Mouse (Mus musculus) thymus, adult 18-20 months (tissue): ENCODE measurements around the gene Aaas.
A peak's percentile ranks its signal among the peaks of the same experiment; 100 is the strongest.

Experiments used
- DNase-seq, 2 experiments: peaks; one replicate each; pipeline ENCODE4 v3.0.0; 2022; ENCODE audit warnings: mixed read lengths in 2 of 2

The Aaas gene

GRCm38 (mm10) chr15:102308717-102309116 lies 41.9 kb downstream of the Aaas start:
- no peak for DNase-seq

GRCm38 (mm10) chr15:102302542-102302941 lies 48.0 kb downstream of the Aaas start:
- DNase-seq: no peak

GRCm38 (mm10) chr15:102296368-102297006 lies 54.1 kb downstream of the Aaas start:
- no peak for DNase-seq

DNA sequence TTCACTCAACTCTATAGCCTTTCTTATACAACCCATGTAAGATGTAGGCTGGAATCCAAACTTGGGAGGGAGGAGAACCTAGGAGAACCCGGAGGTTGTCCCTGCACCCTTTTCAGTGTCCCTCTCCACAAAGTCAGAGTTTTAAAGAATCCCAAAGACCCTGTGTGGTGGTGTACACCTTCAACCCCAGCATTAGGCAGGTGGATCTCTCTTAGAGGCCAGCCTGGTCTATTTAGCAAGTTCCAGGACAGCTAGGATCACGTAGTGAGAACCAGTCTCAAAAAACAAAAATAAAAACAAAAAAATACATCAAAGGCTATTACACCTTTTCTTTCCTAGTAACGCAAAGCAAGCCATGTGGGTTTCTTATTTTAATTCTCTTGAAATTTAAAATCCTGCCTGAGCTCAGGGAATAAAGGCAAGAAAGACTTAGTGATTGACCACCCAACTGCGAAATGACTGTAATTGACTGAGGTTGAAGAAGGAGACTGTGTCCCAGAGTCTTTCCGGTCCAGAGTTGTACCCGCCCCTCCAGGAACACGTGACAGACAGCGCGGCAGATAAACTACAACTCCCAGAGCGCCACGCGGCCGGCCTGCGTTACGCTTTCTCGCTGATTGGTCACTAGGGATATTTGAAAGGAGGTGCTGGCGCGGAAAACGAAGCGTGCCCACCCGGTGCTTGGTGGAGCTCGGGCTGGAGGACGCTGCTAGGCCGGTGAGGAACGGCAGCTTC lies 54.8 kb downstream of the Aaas start, which contains the start of gene Espl1:
Espl1 (plus strand) TSS at position 634 of the 735 bp plus-strand sequence.
- peak; percentile 90 to 93 for DNase-seq
